Mouse (Mus musculus) kidney, adult 9 months (tissue): ENCODE data around the gene Bcl2a1b.
"Not testable (repeated sequence)": the region's sequence is repeated elsewhere in the genome, so short reads cannot be mapped to it uniquely, and the experiment has no call there.

ENCODE experiments used
- DNase-seq: peaks from one replicate; pipeline ENCODE4 v3.0.0; 2022

Gene Bcl2a1b

GRCm38 (mm10) chr9:89198969-89199416, at the start of gene Bcl2a1b, which contains the start of gene Gm29094:
Gene Bcl2a1b, plus strand, starts transcription at chr9:89199209.
Gene Gm29094, plus strand, starts transcription at chr9:89199379.
- DNase-seq: not testable (repeated sequence)

GRCm38 (mm10) chr9:89172539-89172938, 26.5 kb upstream of the Bcl2a1b start:
- DNase-seq: not testable (repeated sequence)

DNA sequence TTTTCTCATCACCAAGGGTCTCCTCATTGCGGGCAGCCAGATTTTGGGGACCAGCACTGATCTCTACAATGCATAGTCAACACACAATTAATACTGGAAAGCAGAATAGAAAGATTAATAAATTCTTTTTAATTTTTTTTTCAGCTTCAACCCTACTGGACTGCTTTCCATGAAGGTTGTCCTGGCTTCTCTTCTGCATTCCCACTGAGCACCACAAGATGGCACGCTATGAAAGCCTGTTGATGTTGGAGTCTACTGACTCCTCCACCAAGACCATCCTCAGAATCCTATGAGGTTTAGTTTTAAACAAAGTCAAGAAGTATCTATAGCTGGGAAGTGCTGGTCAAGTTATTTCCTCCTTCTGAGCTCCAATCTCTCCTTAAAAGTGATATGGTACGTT, 20.2 kb upstream of the Bcl2a1b start:
- DNase-seq: peak; percentile 81

GRCm38 (mm10) chr9:89179469-89179868, 19.5 kb upstream of the Bcl2a1b start:
- not testable (repeated sequence) for DNase-seq

GRCm38 (mm10) chr9:89187006-89187405, 12.0 kb upstream of the Bcl2a1b start:
- not testable (repeated sequence) for DNase-seq

DNA sequence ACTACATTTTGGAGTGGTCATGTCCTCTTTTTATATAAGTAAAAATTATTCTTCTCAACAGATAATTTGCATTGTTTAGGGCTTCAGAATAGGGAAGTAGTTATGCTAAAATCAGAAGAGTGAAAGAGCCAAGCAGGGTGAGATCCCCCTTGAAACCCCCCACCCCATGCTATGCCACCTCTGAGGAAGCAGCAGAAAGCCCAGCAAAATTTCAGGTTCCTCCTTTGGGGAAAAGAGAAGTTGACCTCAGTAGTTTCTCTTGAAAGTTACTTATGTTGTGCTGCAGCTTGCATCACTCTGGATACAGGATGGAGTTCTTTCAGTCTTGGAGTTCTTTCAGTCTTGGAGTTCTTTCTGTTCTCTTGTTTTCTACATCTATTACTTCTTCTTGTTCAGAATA, 3.5 kb upstream of the Bcl2a1b start:
- not testable (repeated sequence) for DNase-seq

DNA sequence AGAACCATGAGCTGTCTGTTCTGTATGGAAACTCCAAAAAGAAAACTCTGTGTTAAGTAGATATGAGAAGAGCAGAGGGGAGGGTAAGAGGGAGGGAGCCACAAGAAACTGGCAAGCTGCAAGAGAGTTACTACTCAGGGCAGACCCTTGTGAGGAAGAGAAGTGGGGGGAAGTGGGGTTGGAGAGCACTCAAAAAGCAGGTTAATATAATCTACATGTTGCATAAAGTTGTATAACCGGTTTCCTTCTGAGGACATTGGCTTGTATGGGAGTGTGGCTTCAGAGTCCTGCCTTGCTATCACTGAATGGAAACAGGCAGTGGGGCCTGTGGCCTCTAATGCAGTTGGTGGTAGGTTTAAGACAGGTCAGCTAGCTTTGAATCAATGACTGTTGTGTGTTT, 1.5 kb upstream of the Bcl2a1b start:
- not testable (repeated sequence) for DNase-seq

DNA sequence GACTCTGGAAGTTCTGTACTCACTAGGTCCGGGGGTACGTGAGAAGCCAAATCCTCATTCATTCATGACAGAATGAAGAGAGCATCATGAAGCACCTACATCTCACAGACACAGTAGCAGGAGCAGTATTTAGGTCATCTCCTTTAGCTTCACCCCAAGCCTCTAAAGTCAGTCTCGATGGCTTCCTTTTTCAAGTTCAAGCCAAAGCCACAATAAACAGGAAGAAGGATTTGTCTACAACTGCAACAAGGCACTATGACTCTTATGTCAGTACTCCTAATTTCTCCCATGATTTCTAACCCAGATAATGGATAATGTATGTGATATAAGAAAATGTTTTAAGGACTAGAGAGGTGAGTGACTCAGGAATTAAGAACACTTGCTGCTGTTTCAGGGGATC, 660 bp upstream of the Bcl2a1b start:
- DNase-seq: not testable (repeated sequence)

DNA sequence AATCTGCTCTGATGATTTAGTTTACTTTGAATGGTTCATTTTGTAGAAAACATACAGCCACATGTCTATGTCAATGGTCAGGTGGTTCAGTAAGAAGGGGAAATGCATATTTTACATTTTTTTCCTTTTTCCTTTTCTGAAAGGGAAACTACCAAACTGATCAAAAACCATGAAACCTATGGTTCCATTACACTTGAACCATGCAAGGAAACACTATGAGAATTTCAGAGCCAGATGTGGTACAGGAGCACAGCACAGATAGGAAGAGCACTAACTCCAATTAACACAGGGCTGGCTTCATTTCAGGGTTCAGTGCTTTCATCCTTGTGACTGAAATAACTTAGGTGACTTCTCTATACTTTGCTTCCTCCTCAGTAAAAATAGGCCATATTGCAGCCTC, 3.2 kb downstream of the Bcl2a1b start:
- not testable (repeated sequence) for DNase-seq

- not testable (repeated sequence) for DNase-seq
Observed at GRCm38 (mm10) chr9:89208939-89209338, 9.9 kb downstream of the Bcl2a1b start.

DNA sequence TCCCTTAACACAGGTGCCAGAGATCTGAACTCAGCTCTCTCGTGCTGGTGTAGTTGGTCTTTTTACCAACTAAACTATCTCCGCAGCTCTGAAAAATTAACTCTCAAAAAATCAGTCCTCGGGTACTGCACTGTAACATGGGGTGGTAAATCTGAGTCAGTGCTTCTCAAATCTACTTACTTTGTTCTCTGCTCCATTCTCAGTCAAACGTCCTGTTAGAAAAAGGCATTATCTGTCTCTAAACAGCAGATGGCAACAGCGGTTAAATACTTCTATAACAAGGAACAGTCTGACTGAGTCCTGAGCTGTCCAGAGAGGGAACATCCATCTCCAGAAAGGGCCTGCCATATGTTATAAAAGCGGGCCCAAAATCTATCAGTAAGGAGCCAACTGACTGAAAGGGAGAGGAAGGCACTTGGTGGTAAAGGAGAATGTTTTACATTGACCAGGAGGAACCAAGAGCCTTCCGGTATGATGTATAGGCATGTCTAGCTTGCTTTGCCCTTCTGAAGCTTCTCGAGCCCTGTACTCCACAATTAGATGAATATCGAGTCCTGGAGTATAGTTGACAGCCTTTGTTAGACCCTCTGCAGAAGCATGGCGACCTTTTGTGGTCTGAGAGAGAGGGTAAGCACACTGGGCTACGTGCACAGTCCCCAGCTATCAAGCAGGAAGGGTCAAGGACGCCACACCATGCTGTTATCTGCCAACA, 11.5 kb downstream of the Bcl2a1b start, which contains the start of gene Mthfs:
Mthfs (plus strand) TSS at position 324 of the 712 bp plus-strand sequence.
- DNase-seq: peak; percentile 47

GRCm38 (mm10) chr9:89211065-89211858, 12.3 kb downstream of the Bcl2a1b start:
- peak; percentile 94 for DNase-seq

DNA sequence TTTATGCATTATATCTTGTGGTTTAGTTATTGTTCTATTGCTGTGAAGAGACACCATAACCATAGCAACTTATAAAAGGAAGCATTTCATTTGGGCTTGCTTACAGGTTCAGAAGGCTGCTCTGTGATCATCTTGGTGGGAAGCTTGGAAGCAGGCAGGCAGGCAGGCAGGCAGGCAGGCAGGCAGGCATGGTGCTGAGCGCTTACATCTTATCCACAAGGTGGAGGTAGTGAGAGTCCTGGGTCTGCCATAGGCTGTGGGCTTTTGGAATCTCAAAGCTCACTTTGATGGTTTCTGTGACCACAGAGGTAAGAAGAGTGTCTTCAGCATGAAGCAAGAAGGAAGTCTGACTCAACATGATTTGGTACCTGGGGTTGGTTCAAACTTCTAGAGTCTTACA, 13.4 kb downstream of the Bcl2a1b start:
- DNase-seq: peak; percentile 48

GRCm38 (mm10) chr9:89218174-89218573, 19.2 kb downstream of the Bcl2a1b start:
- peak; percentile 48 for DNase-seq

- DNase-seq: not testable (repeated sequence)
Observed at GRCm38 (mm10) chr9:89219668-89220067, 20.7 kb downstream of the Bcl2a1b start.

- DNase-seq: not testable (repeated sequence)
Observed at GRCm38 (mm10) chr9:89220704-89221287, 21.8 kb downstream of the Bcl2a1b start.

DNA sequence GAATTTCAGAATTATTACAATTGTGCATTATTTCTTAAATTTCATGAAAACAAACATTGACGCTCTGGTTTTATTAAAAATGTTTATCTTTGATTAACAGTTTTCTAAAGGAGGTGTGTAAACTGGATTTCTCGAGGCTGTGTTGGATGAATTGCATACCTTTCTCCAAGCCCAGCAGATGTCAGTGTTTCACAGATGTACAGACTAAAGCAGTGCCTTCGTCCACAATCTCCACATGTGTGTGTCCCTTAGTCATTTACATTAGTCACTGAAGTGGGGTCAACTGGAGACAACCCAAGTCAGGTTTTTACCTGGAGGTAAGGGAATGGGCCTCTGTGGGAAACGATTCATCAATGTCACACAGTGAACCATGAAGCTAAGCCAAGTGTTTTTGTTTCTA, 27.1 kb downstream of the Bcl2a1b start:
- no peak for DNase-seq

GRCm38 (mm10) chr9:89228122-89228521, 29.1 kb downstream of the Bcl2a1b start:
- no peak for DNase-seq

DNA sequence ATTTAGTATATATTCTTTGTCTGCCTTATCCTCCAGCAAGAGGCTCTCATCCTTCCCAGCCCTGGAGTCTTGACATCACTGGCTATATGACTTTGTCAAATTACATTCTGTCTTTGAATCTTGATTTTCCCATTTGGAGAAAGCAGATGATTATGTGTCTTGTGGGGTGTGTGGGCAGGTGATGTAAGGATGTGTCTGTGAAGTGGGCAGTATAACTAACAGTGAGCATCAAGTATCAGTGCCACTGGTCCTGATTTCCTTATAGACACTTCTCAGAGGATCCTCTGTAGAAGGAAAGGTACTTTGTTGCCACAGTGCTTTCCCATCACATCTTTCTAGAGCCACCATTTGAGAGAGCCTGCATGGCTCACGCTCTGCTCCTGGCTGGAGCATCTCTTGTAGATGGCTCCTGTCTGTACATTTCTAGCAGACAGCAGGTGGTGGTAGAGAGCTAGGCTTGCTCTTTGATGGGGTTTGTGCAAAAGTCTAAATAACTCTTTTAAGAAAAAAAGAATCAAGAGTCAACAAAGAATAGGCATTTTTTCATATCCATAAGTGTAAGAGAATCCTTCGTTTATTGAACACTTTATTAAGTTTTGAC, 32.0 kb downstream of the Bcl2a1b start:
- DNase-seq: peak; percentile 55

GRCm38 (mm10) chr9:89237131-89237530, 38.1 kb downstream of the Bcl2a1b start:
- DNase-seq: not testable (repeated sequence)

DNA sequence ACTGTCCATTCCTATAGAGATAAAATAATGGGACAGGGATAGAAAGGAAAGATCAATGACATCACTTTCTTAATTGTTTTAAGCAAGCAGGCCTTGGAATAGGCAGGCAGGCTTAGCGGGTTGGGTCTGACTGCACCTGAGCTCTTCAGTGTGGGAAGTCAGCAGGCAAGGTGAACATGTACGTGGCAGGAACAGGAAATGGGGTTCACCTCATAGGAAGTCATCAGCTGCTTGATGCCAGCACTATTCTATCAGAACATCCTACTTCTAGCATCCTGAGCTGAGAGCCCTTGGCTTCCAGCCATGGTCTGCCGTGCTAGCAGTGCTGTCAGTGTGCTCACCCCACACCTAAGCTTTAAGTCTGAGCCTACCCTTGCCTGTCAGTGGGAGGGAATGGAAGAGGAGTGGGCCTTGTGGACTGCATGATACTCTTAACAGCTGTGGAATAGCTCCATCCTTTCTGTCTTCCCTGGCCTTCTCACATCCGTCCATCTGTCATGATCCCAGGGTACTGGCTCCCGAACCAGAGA, 40.0 kb downstream of the Bcl2a1b start:
- not testable (repeated sequence) for DNase-seq

- not testable (repeated sequence) for DNase-seq
Observed at GRCm38 (mm10) chr9:89240516-89241019, 41.6 kb downstream of the Bcl2a1b start.
